Mouse (Mus musculus) C2C12 (cell line): ENCODE measurements around the gene Tctn1.

Source experiments
- CEBPB ChIP-seq: IDR thresholded peaks from one replicate; pipeline ENCODE4 v1.6.1; 2011; ENCODE audit warnings: low read depth, mild to moderate bottlenecking, control low read depth, moderate library complexity
- CTCF ChIP-seq: IDR thresholded peaks from one replicate; pipeline ENCODE4 v1.5.1; 2011; ENCODE audit not compliant: control insufficient read depth, insufficient read depth, insufficient read length
- FOSL1 ChIP-seq: IDR thresholded peaks from one replicate; pipeline ENCODE4 v1.8.0; 2011; ENCODE audit warnings: mild to moderate bottlenecking, low read length; ENCODE audit not compliant: poor library complexity, insufficient read depth, severe bottlenecking
- MAX ChIP-seq: IDR thresholded peaks from one replicate; pipeline ENCODE4 v1.6.1; 2011; ENCODE audit warnings: mild to moderate bottlenecking, control low read depth
- MYOD1 ChIP-seq: IDR thresholded peaks from one replicate; pipeline ENCODE4 v1.6.1; 2011; ENCODE audit warnings: low read depth; ENCODE audit not compliant: control insufficient read depth, insufficient read length
- MYOG ChIP-seq: IDR thresholded peaks from one replicate; pipeline ENCODE4 v1.6.1; 2011; ENCODE audit not compliant: control insufficient read depth, insufficient read length; ENCODE audit errors: extremely low read depth
- USF1 ChIP-seq: IDR thresholded peaks from one replicate; pipeline ENCODE4 v1.6.1; 2011; ENCODE audit warnings: low read depth, mild to moderate bottlenecking, control low read depth, moderate library complexity

GRCm38 (mm10) chr5:122235196-122235836, 28.9 kb downstream of the Tctn1 start:
- TF ChIP-seq CTCF: no peak
- no peak for TF ChIP-seq CEBPB
- TF ChIP-seq MYOG: no peak
- no peak for TF ChIP-seq MAX
- TF ChIP-seq USF1: no peak
- no peak for TF ChIP-seq FOSL1
- no peak for TF ChIP-seq MYOD1
